Mouse (Mus musculus) MEL (cell line): Measurements from ENCODE around the gene Cpsf4l.

Source experiments
- CTCF ChIP-seq, 3 experiments: IDR thresholded peaks in 2 of 3; conservative IDR thresholded peaks in 1 of 3; 2 replicates each; pipeline ENCODE4 v1.5.1; 2011 to 2012; ENCODE audit warnings: low read length in 3 of 3, low read depth in 2 of 3, mild to moderate bottlenecking in 2 of 3, improper control_type of control experiment in 1 of 3, inconsistent platforms in 1 of 3, mixed read lengths in 1 of 3, moderate library complexity in 1 of 3; ENCODE audit not compliant: control insufficient read depth in 1 of 3, insufficient read depth in 1 of 3, poor library complexity in 1 of 3, severe bottlenecking in 1 of 3
- JUND ChIP-seq: IDR thresholded peaks from 2 replicates; pipeline ENCODE4 v1.6.1; 2011; ENCODE audit warnings: low read depth, mild to moderate bottlenecking, improper control_type of control experiment, low read length
- MAFK ChIP-seq: IDR thresholded peaks from 2 replicates; pipeline ENCODE4 v1.6.1; 2011; ENCODE audit warnings: low read depth, mild to moderate bottlenecking, low read length, improper control_type of control experiment, borderline replicate concordance
- POLR2A ChIP-seq, 2 experiments: IDR thresholded peaks; 2 replicates each; pipeline ENCODE4 v1.6.1; 2011 to 2012; ENCODE audit warnings: low read length in 2 of 2, mild to moderate bottlenecking in 2 of 2, control low read depth in 1 of 2, improper control_type of control experiment in 1 of 2, low read depth in 1 of 2, moderate library complexity in 1 of 2; ENCODE audit not compliant: control insufficient read depth in 1 of 2, insufficient read depth in 1 of 2, poor library complexity in 1 of 2

DNA sequence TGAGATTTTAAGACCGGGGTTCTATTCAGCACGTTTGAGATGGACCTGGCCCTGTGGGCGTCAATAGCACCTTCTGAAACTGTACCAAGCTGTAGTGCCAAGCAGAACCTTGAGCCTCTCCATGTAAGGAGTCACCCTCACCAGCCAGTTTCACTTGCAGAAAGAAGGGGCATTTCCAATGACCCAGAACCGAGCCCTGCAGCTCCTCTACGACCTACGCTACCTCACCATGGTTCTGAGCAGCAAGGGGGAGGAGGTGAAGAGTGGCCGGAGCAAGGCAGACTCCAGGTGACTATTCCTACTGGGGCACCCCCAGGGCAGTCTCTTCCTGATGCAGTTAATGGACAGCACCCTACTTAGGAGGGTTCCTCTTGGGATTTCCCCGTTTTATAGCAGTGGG lies 51.5 kb downstream of the Cpsf4l start:
- TF ChIP-seq CTCF (IDR thresholded peaks at IDR 0.05 in 2 of 3, conservative IDR thresholded peaks at IDR 0.05 in 1 of 3; ENCODE audit: control insufficient read depth in 1 of 3, insufficient read depth in 1 of 3, low read depth in 2 of 3, low read length in 3 of 3, poor library complexity in 1 of 3, severe bottlenecking in 1 of 3) = no peak
- no peak for TF ChIP-seq POLR2A (IDR thresholded peaks at IDR 0.05; ENCODE audit: control insufficient read depth in 1 of 2, insufficient read depth in 1 of 2, low read depth in 1 of 2, low read length in 2 of 2, poor library complexity in 1 of 2)
- TF ChIP-seq JUND = no peak
- TF ChIP-seq MAFK = no peak
